Mouse (Mus musculus): ENCODE data around the gene Pcgf5.

Gene Pcgf5

DNA sequence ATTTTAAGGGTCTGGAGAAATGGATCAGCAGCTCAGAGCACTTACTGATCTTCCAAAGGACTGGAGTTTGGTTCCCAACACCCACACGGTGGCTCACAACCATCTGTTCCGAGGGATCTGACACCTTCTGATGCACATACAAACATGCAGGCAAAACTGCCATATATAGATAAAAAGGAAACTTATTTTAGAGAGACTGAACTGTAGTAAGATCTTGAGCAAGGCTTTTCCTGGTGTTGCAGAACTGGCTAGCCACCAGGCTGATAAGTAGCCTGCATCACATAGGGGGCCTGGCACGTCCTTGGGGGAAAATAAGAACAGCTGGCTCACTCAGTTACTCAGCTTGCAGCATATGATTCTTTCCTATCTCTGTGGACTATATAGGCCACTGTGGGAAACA, 147.4 kb downstream of the Pcgf5 start:
- DNase-seq: no peak

DNA sequence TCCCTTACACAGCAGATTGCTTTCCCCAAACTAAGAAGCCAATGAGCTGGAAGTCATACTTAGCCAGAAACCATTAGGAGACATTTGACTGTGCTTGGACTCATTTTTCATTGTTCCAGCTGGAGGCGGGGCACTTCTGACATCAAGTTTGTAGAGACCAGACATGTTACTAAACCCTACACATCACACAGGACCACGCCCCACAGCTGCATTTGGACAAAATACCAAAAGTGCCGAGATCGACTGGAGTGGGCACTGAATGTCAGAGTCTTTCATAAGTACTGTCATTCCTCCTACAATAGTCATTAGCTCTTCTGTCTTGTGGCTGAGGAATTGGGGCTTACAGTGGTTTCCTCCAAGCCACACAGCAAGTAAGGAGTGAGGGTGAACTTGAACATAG, 148.4 kb downstream of the Pcgf5 start:
- DNase-seq: no peak

DNA sequence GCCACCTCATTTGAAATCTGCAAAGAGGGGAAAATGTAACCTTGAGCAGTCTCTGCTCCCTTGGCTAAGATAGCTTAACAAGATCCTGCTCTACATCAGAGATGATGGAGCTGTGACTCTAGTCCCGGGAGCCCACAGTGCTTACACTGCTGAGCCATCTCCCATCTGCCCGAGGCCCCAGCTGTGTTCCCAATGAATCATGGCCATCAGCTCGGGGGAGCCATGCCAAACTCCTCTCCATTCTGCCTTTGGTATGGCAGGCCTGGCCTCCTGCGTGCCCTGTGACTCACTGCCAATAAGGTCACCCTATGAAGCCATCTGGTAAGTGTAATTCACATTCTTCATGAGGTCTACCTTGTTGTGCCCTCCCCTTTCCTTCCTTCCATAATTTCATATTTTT, 149.0 kb downstream of the Pcgf5 start:
- peak; percentile 53 to 59 for DNase-seq

DNA sequence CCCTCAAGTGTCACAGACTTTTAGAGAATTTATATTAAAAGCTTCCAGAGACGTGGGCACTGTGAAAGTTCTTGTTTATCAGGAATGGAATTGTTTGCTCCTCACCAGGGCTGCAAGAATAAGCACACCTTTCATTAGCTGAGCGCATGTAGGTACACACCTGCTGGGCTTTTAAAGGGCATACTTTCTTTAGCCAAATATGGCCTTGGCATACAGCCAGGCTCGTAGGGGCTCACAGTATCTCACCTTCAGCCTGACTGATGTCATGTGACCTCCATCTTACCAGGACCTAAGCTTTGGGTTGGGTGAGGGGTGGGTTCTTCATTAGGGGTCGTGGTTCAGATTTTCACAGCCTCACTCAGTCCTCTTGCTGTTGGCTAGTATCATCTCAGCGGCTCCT, 149.6 kb downstream of the Pcgf5 start:
- peak; percentile 14 to 49 for DNase-seq

DNA sequence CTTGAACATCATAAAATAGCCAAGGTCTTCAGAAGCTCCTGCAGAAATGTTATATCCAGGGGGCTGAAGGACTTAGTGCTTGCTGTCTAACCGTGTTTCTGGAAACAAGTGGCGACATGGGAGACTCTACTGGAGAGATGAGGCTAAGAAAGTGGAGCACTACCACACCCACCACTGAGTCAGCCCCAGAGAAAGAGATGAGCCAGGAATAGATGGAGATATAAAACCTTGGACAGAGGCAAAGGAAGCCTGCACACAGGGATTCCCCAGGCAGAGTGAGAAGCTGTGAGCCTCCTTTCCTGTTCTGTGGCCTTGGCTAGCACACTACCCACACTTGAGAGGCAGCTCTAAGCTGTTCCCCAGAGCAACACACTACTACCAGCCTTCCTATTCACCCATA, 156.6 kb downstream of the Pcgf5 start:
- DNase-seq: no peak

Data from cerebellum, postnatal 36 days (tissue).